Mouse (Mus musculus) heart, postnatal 10 days (tissue): ENCODE results near the gene Slamf8. TPM values are rescaled to one million over a fixed set of nuclear protein-coding genes. Genes with fewer than 3 reads are reported as not detected.

ENCODE experiments used
- DNase-seq, 2 experiments: peaks; one replicate each; pipeline ENCODE4 v3.0.0; 2021
- intact Hi-C: fragments of 180-260 bp; cut with DNase I; formaldehyde crosslinking; loops from one replicate; pipeline ENCODE4 v1.15.1; 2025
- total RNA-seq, 2 experiments: library from RNA; stranded (reverse); gene quantifications; 2 replicates each; pipeline ENCODE4 v1.2.3; 2021

Slamf8 gene
- not detected for total RNA-seq

DNA sequence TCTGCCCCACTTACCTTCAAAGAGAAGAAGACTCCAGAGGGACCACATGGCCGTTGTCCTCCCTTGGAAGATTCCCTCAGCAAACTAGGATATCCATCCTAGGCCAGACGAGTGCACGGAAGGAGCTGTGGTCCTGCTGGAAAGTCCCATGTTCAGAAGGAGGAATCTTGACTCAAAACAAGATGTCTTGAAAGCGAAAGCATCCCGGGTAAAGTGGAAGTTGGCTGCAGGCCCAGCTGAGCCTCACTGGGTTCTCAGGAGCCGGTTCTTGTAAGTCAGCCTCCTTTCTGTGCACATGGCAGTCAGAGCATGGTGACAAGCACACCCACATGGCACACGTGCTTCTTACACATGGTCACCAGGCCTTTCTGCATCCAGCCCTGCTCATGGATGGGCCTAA is at the start of gene Slamf8:
TSS of gene Slamf8 (minus strand) at position 184 of the 400 bp plus-strand sequence.
- intact Hi-C loops: no loop called here

DNA sequence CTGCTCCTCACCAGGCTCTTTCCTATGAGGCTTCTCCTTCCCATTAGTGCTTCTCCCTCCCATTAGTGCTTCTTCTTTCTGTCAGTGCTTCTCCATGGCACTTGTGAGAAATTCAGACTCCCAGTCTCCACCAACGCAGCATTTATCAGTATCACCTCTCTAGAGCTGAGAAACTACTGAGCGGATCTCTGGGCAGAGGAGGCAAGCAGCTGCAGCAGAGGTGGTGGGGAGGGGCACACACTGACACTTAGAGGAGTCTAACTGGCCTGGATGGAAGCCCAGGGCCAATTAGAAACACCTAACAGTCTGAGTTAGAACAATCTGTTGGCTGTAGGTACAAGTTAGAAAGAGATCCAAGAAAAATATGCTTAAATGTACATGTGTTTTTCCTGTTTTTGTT is 48.4 kb upstream of the Slamf8 start:
- intact Hi-C loops: loop anchor here (10.0 kb wide), 1 partner anchor 756 kb away; no protein-coding TSS in a partner anchor
- peak in 1 of 2 experiments; percentile 18 for DNase-seq

More for the DNA sequence above, at the start of gene Slamf8:
- DNase-seq: peak; percentile 32 to 38

DNA sequence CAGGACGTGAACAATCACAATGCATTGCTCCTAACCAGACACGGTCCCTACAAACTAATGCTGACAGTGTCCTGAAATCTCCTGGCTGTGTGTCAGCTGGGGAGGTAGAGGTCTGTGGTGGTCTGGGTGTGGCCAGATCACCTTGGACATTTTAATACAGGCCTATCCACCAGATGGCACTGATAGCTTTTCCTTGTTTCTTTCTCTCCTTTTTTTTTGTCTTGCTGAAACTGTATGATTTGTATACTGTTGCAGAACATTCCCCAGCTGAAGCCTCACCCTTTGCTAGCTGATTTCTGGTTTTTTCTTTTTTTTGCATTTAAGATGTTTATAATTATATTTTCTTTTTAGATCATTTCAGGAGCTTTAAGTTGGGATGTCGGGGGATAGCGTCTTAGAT is 47.4 kb upstream of the Slamf8 start:
- intact Hi-C loops: loop anchor here (10.0 kb wide), 1 partner anchor 757 kb away; no protein-coding TSS in a partner anchor
- no peak for DNase-seq

DNA sequence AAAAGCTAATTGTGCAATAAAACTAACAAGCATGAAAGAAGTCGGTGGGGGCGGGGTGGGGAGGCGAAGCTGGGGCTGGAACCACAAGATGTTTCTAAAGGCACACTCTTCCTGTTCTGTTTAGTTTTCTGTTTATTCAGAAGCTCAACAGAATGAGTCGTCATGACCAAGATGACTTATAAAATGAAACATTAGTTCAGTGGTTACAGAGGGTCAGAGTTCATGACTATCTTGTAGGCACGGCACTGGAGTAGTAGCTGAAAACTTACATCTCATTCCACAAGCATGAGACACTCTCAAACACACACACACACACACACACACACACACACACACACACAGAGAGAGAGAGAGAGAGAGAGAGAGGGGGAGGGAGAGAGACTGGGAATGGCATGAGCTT is 45.9 kb upstream of the Slamf8 start:
- intact Hi-C loops: loop anchor here (10.0 kb wide), 1 partner anchor 759 kb away; no protein-coding TSS in a partner anchor
- no peak for DNase-seq

DNA sequence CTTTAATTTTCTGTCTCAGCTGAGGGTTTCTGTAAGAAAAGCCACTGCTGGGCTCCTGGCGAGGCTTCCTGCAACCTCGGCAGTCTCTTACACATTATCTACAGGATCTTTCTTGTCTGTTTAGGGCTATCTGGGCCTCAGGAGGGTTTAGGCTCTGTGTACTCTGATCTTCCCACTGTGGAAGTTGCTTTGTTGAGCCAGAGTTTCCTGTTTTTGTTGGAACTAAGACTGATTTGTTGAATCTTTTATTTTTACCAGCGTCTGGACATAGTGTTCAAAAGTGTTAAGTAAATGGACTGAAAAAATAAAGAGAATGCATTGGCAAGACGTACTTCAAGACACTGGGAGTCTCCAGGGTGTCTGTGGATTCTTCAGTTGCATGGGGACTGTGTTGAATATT is 44.9 kb upstream of the Slamf8 start:
- DNase-seq: no peak
- intact Hi-C loops: loop anchor here (10.0 kb wide), 1 partner anchor 760 kb away; no protein-coding TSS in a partner anchor

DNA sequence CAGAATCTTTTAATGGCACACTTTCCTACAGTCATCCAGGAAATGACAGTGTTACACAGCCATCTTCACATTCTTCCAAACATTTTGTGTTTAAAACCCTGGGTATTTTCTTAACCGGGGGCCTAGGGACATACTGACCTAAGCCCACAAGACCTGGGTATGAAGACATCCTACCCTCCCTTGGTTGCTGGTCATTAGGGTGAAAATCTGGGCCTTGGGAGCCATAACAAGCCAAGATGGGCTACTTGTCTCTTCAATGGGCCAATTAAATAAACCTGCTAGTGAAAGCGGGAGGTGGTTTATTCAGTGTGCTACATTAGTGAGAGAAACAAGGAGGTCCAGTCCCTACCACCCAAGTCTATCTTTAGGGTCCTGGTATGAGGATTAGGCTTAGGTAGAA is 43.8 kb upstream of the Slamf8 start:
- intact Hi-C loops: loop anchor here (10.0 kb wide), 1 partner anchor 761 kb away; no protein-coding TSS in a partner anchor
- DNase-seq: no peak

DNA sequence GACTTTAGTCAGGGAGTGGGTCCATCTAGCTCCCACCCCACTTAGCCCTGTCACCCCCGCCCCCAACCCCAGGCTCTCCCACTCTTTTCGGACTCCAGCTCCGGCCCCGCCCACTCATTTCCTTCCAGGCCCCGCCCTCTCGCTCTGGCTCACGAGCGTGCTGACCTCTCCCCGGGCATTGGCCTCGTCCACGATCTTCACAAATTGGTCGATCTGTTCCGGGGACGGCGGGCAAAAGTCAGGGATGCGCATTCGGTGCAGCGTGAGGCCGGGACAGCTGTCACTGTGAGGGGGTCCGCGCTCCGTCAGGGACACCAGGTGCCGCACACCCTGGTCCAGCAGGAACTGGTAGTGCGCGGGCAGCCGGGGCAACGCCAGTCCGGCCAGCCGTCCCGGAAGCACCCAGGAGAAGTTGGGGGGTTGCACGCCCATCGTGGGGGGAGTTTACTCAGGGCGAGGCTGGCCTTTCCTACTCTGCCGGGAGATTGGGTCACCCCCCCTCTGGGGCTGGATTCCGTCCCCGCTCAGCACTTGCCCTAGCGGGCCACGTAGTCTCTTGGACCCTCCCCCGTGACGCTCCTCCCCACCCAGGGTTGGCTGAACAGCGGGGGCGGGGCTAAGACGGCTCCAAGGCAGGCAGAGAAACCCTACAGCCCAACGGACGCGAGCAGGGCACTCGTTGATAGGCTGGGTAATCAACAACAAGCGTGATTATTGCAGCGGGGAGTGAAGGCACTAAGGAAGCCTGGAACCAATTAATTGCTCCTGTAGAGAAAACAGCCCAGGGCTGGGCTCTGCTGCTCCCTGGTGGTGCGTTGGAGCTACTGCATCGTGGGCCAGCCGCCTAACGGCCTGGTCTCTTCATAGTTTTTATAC is 42.3 kb upstream of the Slamf8 start, which contains the start of gene Dusp23:
TSS of gene Dusp23 (minus strand) at position 512 of the 876 bp plus-strand sequence.
- intact Hi-C loops: loop anchor here (1.0 to 10.0 kb wide), 4 partner anchors 13 to 762 kb away; no protein-coding TSS in a partner anchor
- DNase-seq: peak; percentile 97

DNA sequence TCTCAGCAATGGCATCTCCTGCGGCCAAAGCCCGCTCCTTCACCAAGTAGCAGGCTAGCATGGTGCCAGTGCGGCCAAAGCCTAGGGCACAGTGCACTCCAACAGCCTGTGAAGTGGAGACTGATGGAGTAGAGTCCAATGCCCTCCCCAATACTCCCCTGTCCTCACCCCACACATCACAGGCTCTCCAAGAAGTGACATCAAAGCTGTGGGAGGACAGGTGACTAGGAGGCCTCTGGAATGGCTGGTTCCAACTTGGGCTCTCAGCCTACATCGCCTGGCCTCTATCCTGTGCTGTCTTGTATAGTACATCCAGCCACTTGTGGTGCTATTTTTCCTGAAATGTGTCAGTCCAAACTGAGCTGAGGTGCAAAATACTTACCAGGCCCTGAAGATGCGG is 41.4 kb upstream of the Slamf8 start:
- intact Hi-C loops: loop anchor here (10.0 kb wide), 1 partner anchor 763 kb away; no protein-coding TSS in a partner anchor
- DNase-seq: no peak

DNA sequence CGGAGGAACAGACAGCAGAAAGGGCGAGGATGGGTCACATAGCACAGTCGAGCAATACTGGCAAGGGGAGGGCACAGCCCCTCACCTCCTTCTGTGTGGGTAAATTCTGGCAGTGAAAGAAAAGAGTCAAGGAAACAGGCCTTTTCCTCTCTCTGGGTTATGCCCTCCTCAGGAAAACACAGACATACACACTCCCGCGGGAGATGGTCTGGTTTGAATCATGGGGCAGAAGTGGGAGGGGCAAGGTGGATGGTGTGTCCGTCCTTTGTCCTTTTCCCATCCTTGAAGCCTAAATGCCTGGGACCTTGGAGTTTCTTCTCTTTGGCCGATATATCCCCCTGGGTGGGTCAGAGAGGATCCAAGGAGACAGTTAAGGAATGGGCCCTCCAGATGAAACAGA is 39.5 kb upstream of the Slamf8 start:
- intact Hi-C loops: loop anchor here (10.0 kb wide), 1 partner anchor 765 kb away; no protein-coding TSS in a partner anchor
- DNase-seq: no peak

DNA sequence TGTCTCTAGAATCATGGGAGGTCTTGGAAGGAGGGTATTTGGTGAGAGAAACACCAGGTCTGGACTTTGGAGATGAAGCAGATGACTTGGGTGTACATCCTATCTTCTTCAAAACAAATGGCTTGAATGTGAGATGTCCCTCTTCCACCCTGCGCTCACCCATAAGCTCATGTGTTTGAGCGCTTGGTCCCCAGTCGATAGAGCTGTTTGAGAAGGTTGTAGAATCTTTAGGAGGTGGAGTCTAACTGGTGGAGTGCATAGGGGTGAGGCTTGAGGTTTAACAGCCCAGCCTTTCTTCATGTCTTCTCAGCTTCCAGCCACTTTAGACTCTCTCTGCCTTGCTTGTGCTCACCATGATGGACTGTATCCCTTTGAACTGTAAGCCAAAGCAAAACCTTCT is 35.9 kb upstream of the Slamf8 start:
- no peak for DNase-seq
- intact Hi-C loops: no loop called here

DNA sequence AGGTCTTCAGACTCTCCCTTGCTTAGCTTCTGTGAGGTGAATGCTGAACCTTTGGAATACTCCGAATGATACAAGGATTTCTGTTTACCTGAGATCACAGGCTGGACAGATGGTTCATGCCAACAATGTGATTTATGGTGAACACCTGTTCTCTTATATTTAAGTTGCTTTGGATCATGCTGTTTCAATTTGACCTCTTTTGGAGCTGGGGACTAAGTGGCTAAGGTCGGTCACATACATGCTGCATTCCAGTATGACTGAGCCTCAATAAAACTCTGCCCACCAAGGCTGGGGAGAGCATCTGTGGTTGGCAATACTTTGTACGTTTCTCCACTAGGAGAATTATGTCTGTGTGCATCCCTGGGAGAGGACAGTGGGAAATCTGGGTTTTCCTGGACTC is 33.7 kb upstream of the Slamf8 start:
- no peak for DNase-seq
- intact Hi-C loops: no loop called here

DNA sequence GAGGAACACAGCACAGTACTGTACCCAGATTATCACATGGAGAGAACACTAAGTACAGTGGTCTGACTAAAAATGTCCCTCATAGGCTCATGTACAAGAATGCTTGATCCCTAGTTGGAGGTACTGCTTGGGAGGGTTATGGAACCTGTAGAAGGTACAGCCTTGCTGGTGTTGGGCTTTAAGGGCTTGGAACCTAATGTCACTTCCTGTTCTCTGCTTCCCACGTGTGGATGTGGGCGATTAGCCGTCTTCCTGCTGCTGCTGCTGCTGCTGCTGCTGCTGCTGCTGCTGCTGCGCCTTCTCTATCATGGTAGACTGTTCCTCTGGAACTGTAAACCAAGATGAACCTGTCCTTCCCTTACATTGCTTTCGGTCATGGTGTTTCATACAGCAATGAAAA is 33.2 kb upstream of the Slamf8 start:
- DNase-seq: no peak
- intact Hi-C loops: no loop called here

DNA sequence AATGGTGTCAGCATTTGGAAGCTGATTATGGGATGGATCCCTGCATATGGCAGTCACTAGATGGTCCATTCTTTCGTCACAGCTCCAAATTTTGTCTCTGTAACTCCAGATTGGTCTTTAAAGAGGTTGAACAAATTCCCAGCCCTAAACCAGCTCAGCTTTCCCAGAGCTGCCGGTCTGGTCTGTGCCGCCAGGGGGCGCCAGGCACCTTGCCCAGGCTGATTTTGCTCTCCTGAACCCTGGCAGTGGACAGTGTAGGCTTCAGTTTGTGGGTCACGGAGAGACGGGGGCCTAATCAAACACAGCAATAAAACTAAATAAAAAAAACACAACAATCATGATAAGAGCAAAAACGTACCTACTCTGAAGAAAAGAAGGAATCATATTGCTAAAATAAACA is 28.9 kb upstream of the Slamf8 start:
- intact Hi-C loops: loop anchor here (1.0 to 5.0 kb wide), 2 partner anchors 14 to 207 kb away; no protein-coding TSS in a partner anchor
- DNase-seq: peak; percentile 76 to 84

DNA sequence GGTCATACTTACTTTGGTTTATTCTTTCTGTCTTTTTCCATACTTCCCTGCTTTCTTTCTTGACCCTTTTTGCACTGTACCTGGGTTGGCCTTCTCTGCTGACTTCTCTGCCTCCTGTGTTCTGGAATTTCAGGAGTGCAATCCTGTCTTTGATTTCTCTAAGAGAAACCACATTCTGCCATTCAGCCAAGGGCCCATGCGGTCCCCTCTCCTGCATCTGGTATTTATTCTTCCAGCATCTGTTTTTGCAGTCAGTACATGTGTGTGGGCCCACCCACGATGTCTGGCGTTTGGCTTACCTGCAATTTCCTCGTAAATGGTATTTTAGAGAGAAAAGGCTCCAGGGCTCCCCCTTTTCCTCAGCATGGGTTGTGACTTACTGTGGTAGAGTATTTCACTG is 27.8 kb upstream of the Slamf8 start:
- no peak for DNase-seq

DNA sequence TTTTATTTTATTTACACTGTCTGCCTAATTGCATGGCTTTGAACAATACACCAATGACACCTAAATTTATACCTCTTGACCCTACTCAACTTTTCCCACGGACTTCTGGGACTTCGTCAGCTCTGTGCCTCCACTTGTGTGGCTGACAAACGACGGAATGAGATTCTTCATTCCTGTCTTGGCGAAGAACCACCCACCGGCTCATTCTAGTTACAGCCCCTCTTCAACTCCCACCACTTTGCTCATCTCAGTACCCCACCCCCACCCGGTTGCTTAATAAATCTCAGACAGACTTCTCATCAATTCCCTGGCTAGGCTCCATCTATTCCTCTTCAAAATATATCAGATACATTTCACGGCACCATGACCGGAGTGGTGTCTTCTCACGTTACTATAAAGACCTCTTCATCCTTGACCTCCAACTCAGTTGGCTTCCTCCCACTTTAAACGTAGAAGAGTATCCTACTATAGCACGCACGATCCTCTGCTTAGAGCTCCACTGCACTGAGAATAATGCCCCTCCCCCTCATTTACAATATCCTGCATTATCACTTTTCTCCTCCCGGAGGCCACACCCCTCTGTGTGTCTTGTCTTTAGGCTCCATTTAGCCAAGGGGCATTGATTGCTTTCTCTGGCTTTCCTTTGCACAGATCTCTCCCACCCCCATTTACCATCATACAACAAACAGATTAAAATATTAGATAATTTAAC is 27.2 kb upstream of the Slamf8 start:
- DNase-seq: no peak
- intact Hi-C loops: loop anchor here (5.0 kb wide), 1 partner anchor 205 kb away; no protein-coding TSS in a partner anchor

More for the DNA sequence above, 27.8 kb upstream of the Slamf8 start:
- intact Hi-C loops: loop anchor here (5.0 kb wide), 1 partner anchor 206 kb away; no protein-coding TSS in a partner anchor

DNA sequence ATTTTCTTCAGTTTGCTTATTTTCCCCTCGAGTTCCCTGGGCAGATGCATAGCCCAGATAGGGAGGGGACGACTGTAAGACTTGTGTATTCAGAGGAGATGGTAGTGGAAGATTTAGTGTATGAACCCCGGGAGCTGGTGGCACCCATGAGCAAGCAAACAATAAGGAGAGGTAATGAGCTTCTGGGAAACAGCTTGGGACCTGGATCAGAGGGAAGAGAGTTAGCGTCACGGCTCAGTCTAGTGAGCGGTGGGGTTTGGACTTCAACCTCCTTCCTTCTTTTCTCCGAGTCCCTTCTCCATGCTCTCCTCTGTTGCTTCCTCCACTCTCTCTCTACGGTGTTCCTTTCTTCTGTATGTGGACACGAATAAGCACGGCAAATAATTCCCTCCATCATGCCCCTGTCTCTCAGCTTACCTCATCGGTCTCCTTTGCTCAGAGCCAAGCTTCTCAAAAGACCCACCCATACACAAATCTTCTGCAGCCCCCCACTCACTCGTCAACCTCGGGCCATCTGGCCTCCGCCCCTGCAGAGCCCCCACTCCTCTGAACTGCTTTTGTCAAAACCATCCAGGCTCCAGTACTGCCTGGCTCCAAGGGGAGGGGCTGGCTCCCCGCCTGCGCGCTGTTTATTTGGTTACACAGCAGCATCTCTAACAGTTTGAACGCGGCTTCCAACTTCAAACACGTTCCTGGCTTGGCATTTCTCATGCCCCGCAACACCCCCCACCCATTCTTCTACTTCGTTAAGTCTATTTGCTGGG is 26.4 kb upstream of the Slamf8 start:
- no peak for DNase-seq
- intact Hi-C loops: loop anchor here (5.0 kb wide), 1 partner anchor 204 kb away; no protein-coding TSS in a partner anchor

DNA sequence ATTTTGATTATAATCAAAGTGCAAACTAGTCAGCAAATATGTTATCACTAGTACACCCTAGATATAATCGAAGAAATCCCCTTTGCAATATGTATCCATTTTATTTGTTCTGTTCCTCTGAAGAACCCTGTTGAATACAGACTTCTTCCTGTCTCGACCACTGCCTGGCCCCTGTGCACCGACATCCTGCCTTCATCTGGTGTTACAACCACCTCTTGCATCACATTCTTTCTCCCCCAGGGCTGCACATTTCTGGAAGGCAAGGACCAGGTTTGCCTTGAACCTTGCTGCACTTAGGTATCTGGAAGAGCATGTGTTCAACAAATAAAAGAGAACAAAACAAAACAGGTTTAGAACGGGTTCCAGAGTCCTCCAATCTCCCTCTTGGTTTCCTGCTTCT is 25.0 kb upstream of the Slamf8 start:
- no peak for DNase-seq
- intact Hi-C loops: loop anchor here (5.0 kb wide), 1 partner anchor 203 kb away; no protein-coding TSS in a partner anchor

DNA sequence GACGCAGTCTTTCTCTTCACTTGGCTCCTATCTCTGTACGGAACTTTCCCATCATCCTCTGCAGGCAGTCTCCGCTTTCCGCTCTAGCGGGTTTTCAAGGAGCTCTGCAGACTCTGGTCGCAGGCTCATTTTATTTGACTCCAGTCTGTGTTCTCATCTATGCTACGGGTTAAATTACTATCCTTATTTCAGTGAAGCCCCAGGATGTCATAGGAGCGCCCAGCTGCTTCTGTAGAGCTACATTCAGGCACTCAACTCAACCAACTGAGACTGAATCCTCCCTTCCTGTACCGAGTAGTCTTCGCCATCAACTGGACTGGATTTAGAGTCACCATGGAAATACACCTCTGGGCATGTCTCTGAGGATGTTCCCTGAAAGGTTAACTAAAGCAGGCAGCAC is 24.3 kb upstream of the Slamf8 start:
- intact Hi-C loops: loop anchor here (5.0 kb wide), 2 partner anchors 52 to 202 kb away; no protein-coding TSS in a partner anchor
- no peak for DNase-seq

DNA sequence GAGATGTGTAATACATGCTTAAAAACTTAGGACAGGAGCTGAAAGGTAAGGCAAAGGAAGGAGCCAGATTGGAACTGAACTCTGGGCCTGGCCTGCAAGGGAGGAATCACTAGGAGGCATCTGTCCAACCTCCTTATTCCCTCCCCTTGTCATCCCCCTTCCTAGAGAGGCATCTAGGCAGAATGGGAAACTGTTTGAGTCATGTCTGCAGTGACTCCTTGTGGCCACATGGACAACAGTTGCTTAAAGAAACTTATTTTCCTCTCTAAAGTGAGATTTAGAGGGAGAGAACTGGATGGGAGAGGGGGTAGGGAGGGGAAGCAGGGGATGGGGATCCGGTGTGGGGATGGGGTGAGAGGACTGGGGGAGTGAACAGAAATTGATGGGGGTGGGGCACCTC is 22.4 kb upstream of the Slamf8 start:
- peak; percentile 16 to 26 for DNase-seq
- intact Hi-C loops: loop anchor here (1.0 to 5.0 kb wide), 2 partner anchors 50 to 84 kb away; no protein-coding TSS in a partner anchor

DNA sequence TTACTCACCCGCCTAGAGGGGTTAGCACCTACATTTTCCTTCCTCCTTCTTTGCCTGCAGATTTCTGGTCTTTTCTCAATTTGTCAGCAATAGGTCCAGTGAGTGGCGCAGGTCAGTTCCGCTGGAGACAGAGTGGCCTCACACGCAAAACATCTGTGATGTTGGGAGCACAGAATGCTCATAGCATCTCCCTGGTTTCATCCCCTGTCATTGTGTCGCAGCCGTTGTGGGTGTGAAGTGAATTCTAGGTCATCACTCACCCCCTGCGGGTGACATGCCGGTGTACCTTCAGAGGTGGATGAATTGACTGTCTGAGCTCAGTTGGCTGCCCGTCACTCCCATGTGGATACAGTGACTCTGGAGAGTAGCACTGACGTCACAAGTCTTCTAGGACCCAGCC is 20.9 kb upstream of the Slamf8 start:
- intact Hi-C loops: loop anchor here (5.0 kb wide), 1 partner anchor 49 kb away; no protein-coding TSS in a partner anchor
- DNase-seq: no peak
